Mouse (Mus musculus) erythroid progenitor cell, adult 5-6 weeks (primary cell): ENCODE data around the gene Olfr1089. TPM values are rescaled to one million over a fixed set of nuclear protein-coding genes. Genes with fewer than 3 reads are reported as not detected.

Experiments
- ATAC-seq: replicated peaks from 2 replicates; pipeline ENCODE4 v1.8.0; 2016; ENCODE audit warnings: moderate number of reproducible peaks, mild to moderate bottlenecking, moderate TSS enrichment, inconsistent platforms; ENCODE audit not compliant: poor library complexity, low FRiP score, severe bottlenecking
- total RNA-seq, 2 experiments: library from RNA; stranded (forward) in 1 of 2; stranded (reverse) in 1 of 2; fragments of 150-400 nt in 1 of 2; fragments of 186-747, 209-891 nt in 1 of 2; gene quantifications; 2 replicates each; pipeline versions ENCODE4 v1.2.3 to v1.2.4; 2015 to 2017; ENCODE audit warnings: low replicate concordance in 2 of 2

Olfr1089 gene
- total RNA-seq (2015; ENCODE audit: low replicate concordance) (not detected in 2 replicates), total RNA-seq (2017; ENCODE audit: low replicate concordance) (not detected in 2 replicates)

- no peak for ATAC-seq
These were observed at the start of gene Olfr1089 for GRCm38 (mm10) chr2:86733601-86734000. Gene Olfr1089 (minus strand): TSS chr2:86733701.

GRCm38 (mm10) chr2:86782179-86782578 is 48.7 kb upstream of the Olfr1089 start, which contains the start of gene Olfr1093:
Gene Olfr1093 (plus strand): TSS chr2:86782479.
- ATAC-seq: no peak

GRCm38 (mm10) chr2:86761050-86761449 is 27.5 kb upstream of the Olfr1089 start:
- no peak for ATAC-seq

GRCm38 (mm10) chr2:86758893-86759292 is 25.4 kb upstream of the Olfr1089 start, which contains the start of gene Olfr1090:
Gene Olfr1090 (minus strand): TSS chr2:86758993.
- no peak for ATAC-seq

GRCm38 (mm10) chr2:86698295-86698694 is 35.2 kb downstream of the Olfr1089 start, which contains the start of gene Olfr1087:
Gene Olfr1087 (minus strand): TSS chr2:86698395.
- ATAC-seq: no peak

Other genes starting within 250 kb of the Olfr1089 start
- not detected in 2 replicates for gene Olfr228, start 246.3 kb downstream of the Olfr1089 start, total RNA-seq (2015; ENCODE audit: low replicate concordance)
- not detected in 2 replicates for gene Olfr228, start 246.3 kb downstream of the Olfr1089 start, total RNA-seq (2017; ENCODE audit: low replicate concordance)
- gene Olfr1076, start 225.2 kb downstream of the Olfr1089 start, total RNA-seq (2015; ENCODE audit: low replicate concordance): not detected in 2 replicates
- not detected in 2 replicates for gene Olfr1076, start 225.2 kb downstream of the Olfr1089 start, total RNA-seq (2017; ENCODE audit: low replicate concordance)
- gene Olfr1079, start 191.2 kb downstream of the Olfr1089 start, total RNA-seq (2015; ENCODE audit: low replicate concordance): not detected in 2 replicates
- not detected in 2 replicates for gene Olfr1079, start 191.2 kb downstream of the Olfr1089 start, total RNA-seq (2017; ENCODE audit: low replicate concordance)
- not detected in 2 replicates for gene Olfr1080, start 175.5 kb downstream of the Olfr1089 start, total RNA-seq (2015; ENCODE audit: low replicate concordance)
- not detected in 2 replicates for gene Olfr1080, start 175.5 kb downstream of the Olfr1089 start, total RNA-seq (2017; ENCODE audit: low replicate concordance)
- not detected in 2 replicates for gene Olfr1082, start 134.7 kb downstream of the Olfr1089 start, total RNA-seq (2015; ENCODE audit: low replicate concordance)
- gene Olfr1082, start 134.7 kb downstream of the Olfr1089 start, total RNA-seq (2017; ENCODE audit: low replicate concordance): not detected in 2 replicates
- gene Olfr1084, start 94.0 kb downstream of the Olfr1089 start, total RNA-seq (2015; ENCODE audit: low replicate concordance): not detected in 2 replicates
- not detected in 2 replicates for gene Olfr1084, start 94.0 kb downstream of the Olfr1089 start, total RNA-seq (2017; ENCODE audit: low replicate concordance)
- gene Olfr1085, start 71.7 kb downstream of the Olfr1089 start, total RNA-seq (2015; ENCODE audit: low replicate concordance): not detected in 2 replicates
- gene Olfr1085, start 71.7 kb downstream of the Olfr1089 start, total RNA-seq (2017; ENCODE audit: low replicate concordance): not detected in 2 replicates
- gene Olfr1086, start 53.6 kb downstream of the Olfr1089 start, total RNA-seq (2015; ENCODE audit: low replicate concordance): not detected in 2 replicates
- gene Olfr1086, start 53.6 kb downstream of the Olfr1089 start, total RNA-seq (2017; ENCODE audit: low replicate concordance): not detected in 2 replicates
- not detected in 2 replicates for gene Olfr1087, start 35.3 kb downstream of the Olfr1089 start, total RNA-seq (2015; ENCODE audit: low replicate concordance)
- not detected in 2 replicates for gene Olfr1087, start 35.3 kb downstream of the Olfr1089 start, total RNA-seq (2017; ENCODE audit: low replicate concordance)
- not detected in 2 replicates for gene Olfr1090, start 25.3 kb upstream of the Olfr1089 start, total RNA-seq (2015; ENCODE audit: low replicate concordance)
- not detected in 2 replicates for gene Olfr1090, start 25.3 kb upstream of the Olfr1089 start, total RNA-seq (2017; ENCODE audit: low replicate concordance)
- not detected in 2 replicates for gene Olfr1093, start 48.8 kb upstream of the Olfr1089 start, total RNA-seq (2015; ENCODE audit: low replicate concordance)
- gene Olfr1093, start 48.8 kb upstream of the Olfr1089 start, total RNA-seq (2017; ENCODE audit: low replicate concordance): not detected in 2 replicates
- not detected in 2 replicates for gene Olfr141, start 76.3 kb upstream of the Olfr1089 start, total RNA-seq (2015; ENCODE audit: low replicate concordance)
- not detected in 2 replicates for gene Olfr141, start 76.3 kb upstream of the Olfr1089 start, total RNA-seq (2017; ENCODE audit: low replicate concordance)
- not detected in 2 replicates for gene Olfr1094, start 91.0 kb upstream of the Olfr1089 start, total RNA-seq (2015; ENCODE audit: low replicate concordance)
- gene Olfr1094, start 91.0 kb upstream of the Olfr1089 start, total RNA-seq (2017; ENCODE audit: low replicate concordance): not detected in 2 replicates
- gene Olfr1095, start 118.0 kb upstream of the Olfr1089 start, total RNA-seq (2015; ENCODE audit: low replicate concordance): not detected in 2 replicates
- gene Olfr1095, start 118.0 kb upstream of the Olfr1089 start, total RNA-seq (2017; ENCODE audit: low replicate concordance): not detected in 2 replicates
- gene Gm13723, start 141.1 kb upstream of the Olfr1089 start, total RNA-seq (2015; ENCODE audit: low replicate concordance): not detected in 2 replicates
- not detected in 2 replicates for gene Gm13723, start 141.1 kb upstream of the Olfr1089 start, total RNA-seq (2017; ENCODE audit: low replicate concordance)
- not detected in 2 replicates for gene Olfr1097, start 158.5 kb upstream of the Olfr1089 start, total RNA-seq (2015; ENCODE audit: low replicate concordance)
- gene Olfr1097, start 158.5 kb upstream of the Olfr1089 start, total RNA-seq (2017; ENCODE audit: low replicate concordance): not detected in 2 replicates
- not detected in 2 replicates for gene Olfr1098, start 190.8 kb upstream of the Olfr1089 start, total RNA-seq (2015; ENCODE audit: low replicate concordance)
- not detected in 2 replicates for gene Olfr1098, start 190.8 kb upstream of the Olfr1089 start, total RNA-seq (2017; ENCODE audit: low replicate concordance)
- gene Olfr1099, start 227.0 kb upstream of the Olfr1089 start, total RNA-seq (2015; ENCODE audit: low replicate concordance): not detected in 2 replicates
- gene Olfr1099, start 227.0 kb upstream of the Olfr1089 start, total RNA-seq (2017; ENCODE audit: low replicate concordance): not detected in 2 replicates
- gene Olfr1100, start 246.3 kb upstream of the Olfr1089 start, total RNA-seq (2015; ENCODE audit: low replicate concordance): not detected in 2 replicates
- gene Olfr1100, start 246.3 kb upstream of the Olfr1089 start, total RNA-seq (2017; ENCODE audit: low replicate concordance): not detected in 2 replicates